Mouse (Mus musculus): Measurements from ENCODE around the gene Apoe.

- no peak for TF ChIP-seq ZNF384 (IDR thresholded peaks at IDR 0.05; ENCODE audit: low read depth, low read length)
- no peak for TF ChIP-seq ZMIZ1 (IDR thresholded peaks at IDR 0.05; ENCODE audit: low read depth, low read length)
- TF ChIP-seq CTCF (conservative IDR thresholded peaks at IDR 0.05 in 1 of 2, IDR thresholded peaks at IDR 0.05 in 1 of 2; ENCODE audit: low read depth in 2 of 2, low read length in 2 of 2), result no peak
- TF ChIP-seq BHLHE40 (IDR thresholded peaks at IDR 0.05; ENCODE audit: low read depth, low read length), result no peak
- no peak for TF ChIP-seq HCFC1 (IDR thresholded peaks at IDR 0.05; ENCODE audit: low read depth, low read length)
- no peak for TF ChIP-seq ZC3H11A (IDR thresholded peaks at IDR 0.05; ENCODE audit: low read depth, low read length)
- no peak for TF ChIP-seq POLR2A (IDR thresholded peaks at IDR 0.05; ENCODE audit: low read depth, low read length)
- no peak for TF ChIP-seq EP300 (IDR thresholded peaks at IDR 0.05; ENCODE audit: low read length)
- no peak for TF ChIP-seq USF2 (conservative IDR thresholded peaks at IDR 0.05; ENCODE audit: low read depth, low read length)
- no peak for TF ChIP-seq JUN (IDR thresholded peaks at IDR 0.05; ENCODE audit: insufficient read depth, low read depth, low read length)
- no peak for TF ChIP-seq CHD1 (IDR thresholded peaks at IDR 0.05; ENCODE audit: low read depth, low read length)
- TF ChIP-seq RCOR1 (conservative IDR thresholded peaks at IDR 0.05; ENCODE audit: low read depth, low read length), result no peak
Observed at GRCm38 (mm10) chr7:19743791-19744190, 44.8 kb upstream of the Apoe start.
